Mouse (Mus musculus): ENCODE measurements around the gene Afap1l2. TPM values are rescaled to one million over a fixed set of nuclear protein-coding genes. Genes with fewer than 3 reads are reported as not detected.

The Afap1l2 gene
- polyA plus RNA-seq, 1 experiment = 5.9 TPM

DNA sequence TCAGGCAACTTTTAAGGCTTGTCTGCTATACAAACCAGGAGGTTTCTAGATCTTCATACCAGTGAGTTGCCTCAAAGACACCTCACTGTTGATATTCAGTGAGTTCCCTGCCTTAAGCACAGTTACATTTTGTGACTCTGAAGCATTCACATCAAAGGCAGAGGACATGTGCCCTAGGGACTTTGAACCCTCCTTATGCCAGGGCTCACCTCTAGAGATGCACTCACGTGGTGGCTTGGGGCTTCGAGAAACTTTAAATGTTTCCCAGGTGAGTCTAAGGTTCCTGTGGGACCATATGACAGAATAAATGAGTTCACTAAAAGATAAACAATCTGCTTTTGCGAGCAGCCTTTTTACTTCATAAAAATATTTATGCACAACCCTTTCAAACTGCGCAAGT is 50.0 kb downstream of the Afap1l2 start:
- TF ChIP-seq CTCF (IDR thresholded peaks at IDR 0.05; ENCODE audit: borderline replicate concordance, control insufficient read depth, extremely low read depth, insufficient read depth, low read length, poor library complexity) (no peak), POLR2A (IDR thresholded peaks at IDR 0.05; ENCODE audit: control insufficient read depth, extremely low read depth, insufficient read depth, low read length, poor library complexity) (no peak)
- Histone ChIP-seq H3K27ac (ENCODE audit: control insufficient read depth, insufficient read depth, low read length) (no peak overlapping the region), H3K27me3 (ENCODE audit: control insufficient read depth, insufficient read depth, low read length) (no peaks in the 10 kb centered on the region), H3K4me3 (ENCODE audit: control insufficient read depth, insufficient read depth, low read length) (no peak overlapping the region), H3K36me3 (ENCODE audit: control insufficient read depth, insufficient read depth, low read length) (no peaks in the 10 kb centered on the region), H3K4me1 (replicated peaks; ENCODE audit: control insufficient read depth, insufficient read depth, low read length) (no peaks in the 10 kb centered on the region)
- DNase-seq = no peak
- WGBS = 92% methylated on average over 4 of the region's 4 CpGs

DNA sequence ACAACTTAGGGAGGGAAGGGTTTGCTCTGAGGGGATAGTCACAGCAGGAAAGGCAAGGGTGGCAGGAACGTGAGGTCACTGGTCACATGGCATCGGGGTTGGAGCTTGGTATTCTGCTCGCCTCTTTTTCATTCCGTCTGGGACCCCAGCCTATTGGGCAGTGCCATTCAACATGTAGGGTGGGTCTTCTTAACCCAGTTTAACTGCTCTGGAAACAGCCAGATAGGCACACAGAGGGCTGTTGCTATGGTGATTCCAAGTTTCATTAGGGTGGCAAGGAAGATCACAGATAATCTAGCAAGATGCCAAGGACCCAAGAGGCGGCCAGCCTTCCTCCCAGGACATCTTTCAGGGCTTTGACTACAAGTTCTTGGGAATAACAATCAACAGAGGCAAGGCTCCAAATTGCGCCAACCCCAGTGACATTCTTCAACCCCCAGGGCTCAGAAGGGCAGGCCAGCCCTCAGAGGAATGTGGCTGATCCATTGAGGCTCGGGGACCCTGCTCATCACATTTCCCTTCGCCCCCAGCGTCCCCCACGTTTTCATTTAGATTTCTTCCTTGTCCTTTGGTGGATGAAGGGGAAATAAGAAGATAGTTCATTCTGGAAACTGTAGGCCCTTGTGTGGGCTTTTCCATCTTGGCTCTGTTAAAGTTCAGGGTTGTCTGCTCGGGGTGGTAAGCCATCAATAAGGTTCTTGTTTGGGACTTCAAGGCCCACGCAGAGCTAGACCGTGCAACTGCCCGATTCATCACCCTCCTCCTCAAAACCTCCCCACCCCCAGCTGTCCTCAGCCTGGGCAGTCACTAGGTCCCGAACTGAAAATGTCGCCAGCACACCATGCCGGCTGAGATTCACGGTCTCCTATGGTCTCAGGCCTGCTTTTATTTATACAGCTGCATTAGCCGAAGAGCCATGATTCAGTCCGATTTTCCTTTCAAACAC is 52.2 kb downstream of the Afap1l2 start:
- Histone ChIP-seq H3K4me3 (ENCODE audit: control insufficient read depth, insufficient read depth, low read length) (no peak overlapping the region), H3K4me1 (replicated peaks; ENCODE audit: control insufficient read depth, insufficient read depth, low read length) (no peaks in the 10 kb centered on the region), H3K27me3 (ENCODE audit: control insufficient read depth, insufficient read depth, low read length) (no peaks in the 10 kb centered on the region), H3K27ac (ENCODE audit: control insufficient read depth, insufficient read depth, low read length) (no peak overlapping the region), H3K36me3 (ENCODE audit: control insufficient read depth, insufficient read depth, low read length) (no peaks in the 10 kb centered on the region)
- TF ChIP-seq CTCF (IDR thresholded peaks at IDR 0.05; ENCODE audit: borderline replicate concordance, control insufficient read depth, extremely low read depth, insufficient read depth, low read length, poor library complexity) = no peak
- TF ChIP-seq POLR2A (IDR thresholded peaks at IDR 0.05; ENCODE audit: control insufficient read depth, extremely low read depth, insufficient read depth, low read length, poor library complexity) = no peak
- no peak for DNase-seq
- WGBS = 92% methylated on average over 20 of the region's 20 CpGs

DNA sequence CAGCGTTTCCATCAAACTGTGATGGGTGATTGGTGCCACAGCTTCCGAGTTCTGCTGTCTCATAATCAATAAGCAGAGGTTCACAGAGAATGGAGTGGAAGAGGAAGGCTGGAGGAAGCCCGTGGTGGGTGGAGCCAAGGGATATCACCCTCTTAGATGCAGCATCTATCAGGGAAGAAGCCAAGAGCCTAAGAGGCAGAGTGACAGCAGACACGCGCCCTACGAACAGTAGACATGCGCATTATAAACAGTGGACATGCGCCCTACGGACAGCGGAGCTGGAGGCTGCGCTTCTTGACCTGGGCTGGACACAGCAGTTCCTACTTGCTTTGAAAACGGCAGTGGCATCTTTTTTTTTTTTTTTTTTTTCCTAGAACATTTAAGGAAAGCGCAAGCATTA is 53.2 kb downstream of the Afap1l2 start:
- H3K27me3 ChIP-seq (ENCODE audit: control insufficient read depth, insufficient read depth, low read length) = no peaks in the 10 kb centered on the region
- no peaks in the 10 kb centered on the region for H3K36me3 ChIP-seq (ENCODE audit: control insufficient read depth, insufficient read depth, low read length)
- no peak overlapping the region for H3K4me3 ChIP-seq (ENCODE audit: control insufficient read depth, insufficient read depth, low read length)
- no peak for TF ChIP-seq POLR2A (IDR thresholded peaks at IDR 0.05; ENCODE audit: control insufficient read depth, extremely low read depth, insufficient read depth, low read length, poor library complexity)
- no peak for TF ChIP-seq CTCF (IDR thresholded peaks at IDR 0.05; ENCODE audit: borderline replicate concordance, control insufficient read depth, extremely low read depth, insufficient read depth, low read length, poor library complexity)
- H3K4me1 ChIP-seq (replicated peaks; ENCODE audit: control insufficient read depth, insufficient read depth, low read length) = no peaks in the 10 kb centered on the region
- H3K27ac ChIP-seq (ENCODE audit: control insufficient read depth, insufficient read depth, low read length) = no peak overlapping the region
- no peak for DNase-seq
- WGBS = 93% methylated on average over 13 of the region's 13 CpGs

DNA sequence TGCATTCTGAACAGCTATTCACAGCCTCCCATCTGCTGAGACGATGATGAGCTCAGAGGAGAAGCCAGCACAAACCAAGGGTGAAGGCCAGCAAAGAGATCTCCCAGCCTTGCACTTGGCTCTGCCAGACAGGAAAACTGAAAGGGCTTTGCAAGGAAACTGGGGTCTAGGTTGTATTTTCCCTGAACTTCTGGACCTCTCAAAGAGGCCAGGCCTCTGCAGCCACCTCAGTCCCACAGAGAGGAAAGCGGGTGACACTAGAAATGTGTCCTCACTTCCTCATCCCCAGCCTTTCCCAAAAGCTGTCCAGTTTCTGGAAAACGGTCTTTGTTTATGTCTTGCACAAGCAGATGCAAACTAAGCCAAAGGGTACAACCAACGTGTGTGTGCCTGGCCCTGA is 54.2 kb downstream of the Afap1l2 start:
- TF ChIP-seq POLR2A (IDR thresholded peaks at IDR 0.05; ENCODE audit: control insufficient read depth, extremely low read depth, insufficient read depth, low read length, poor library complexity) = no peak
- no peak for TF ChIP-seq CTCF (IDR thresholded peaks at IDR 0.05; ENCODE audit: borderline replicate concordance, control insufficient read depth, extremely low read depth, insufficient read depth, low read length, poor library complexity)
- no peaks in the 10 kb centered on the region for H3K27me3 ChIP-seq (ENCODE audit: control insufficient read depth, insufficient read depth, low read length)

DNA sequence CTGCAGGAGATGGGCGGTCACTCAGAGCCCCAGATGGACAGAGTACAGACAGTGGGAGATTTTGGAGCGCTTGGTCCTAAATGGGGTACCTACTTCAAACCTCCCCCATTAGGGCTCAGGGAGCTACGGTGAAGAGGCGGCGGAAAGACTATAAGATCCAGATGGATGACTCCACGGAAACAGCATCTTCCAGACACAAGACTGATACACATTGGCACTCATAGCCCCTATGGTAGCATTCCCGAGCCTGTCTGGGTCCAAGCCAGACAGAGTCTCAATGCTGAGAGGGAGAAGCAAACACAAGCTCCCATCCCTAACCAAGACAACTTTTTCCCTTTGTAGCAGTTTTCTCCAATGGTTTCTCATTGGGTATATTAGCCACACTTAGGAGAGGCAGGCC is 57.2 kb downstream of the Afap1l2 start:
- Histone ChIP-seq H3K36me3 (ENCODE audit: control insufficient read depth, insufficient read depth, low read length) (no peaks in the 10 kb centered on the region), H3K27ac (ENCODE audit: control insufficient read depth, insufficient read depth, low read length) (no peak overlapping the region), H3K4me1 (replicated peaks; ENCODE audit: control insufficient read depth, insufficient read depth, low read length) (no peaks in the 10 kb centered on the region), H3K4me3 (ENCODE audit: control insufficient read depth, insufficient read depth, low read length) (no peak overlapping the region), H3K27me3 (ENCODE audit: control insufficient read depth, insufficient read depth, low read length) (no peaks in the 10 kb centered on the region)
- no peak for TF ChIP-seq POLR2A (IDR thresholded peaks at IDR 0.05; ENCODE audit: control insufficient read depth, extremely low read depth, insufficient read depth, low read length, poor library complexity)
- TF ChIP-seq CTCF (IDR thresholded peaks at IDR 0.05; ENCODE audit: borderline replicate concordance, control insufficient read depth, extremely low read depth, insufficient read depth, low read length, poor library complexity) = no peak
- DNase-seq = no peak
- WGBS = 95% methylated on average over 7 of the region's 7 CpGs

More for the DNA sequence above, 54.2 kb downstream of the Afap1l2 start:
- no peaks in the 10 kb centered on the region for H3K4me1 ChIP-seq (replicated peaks; ENCODE audit: control insufficient read depth, insufficient read depth, low read length)
- H3K36me3 ChIP-seq (ENCODE audit: control insufficient read depth, insufficient read depth, low read length) = no peaks in the 10 kb centered on the region
- DNase-seq = no peak
- H3K27ac ChIP-seq (ENCODE audit: control insufficient read depth, insufficient read depth, low read length) = no peak overlapping the region
- 81% methylated on average over 4 of the region's 4 CpGs for WGBS
- H3K4me3 ChIP-seq (ENCODE audit: control insufficient read depth, insufficient read depth, low read length) = no peak overlapping the region

DNA sequence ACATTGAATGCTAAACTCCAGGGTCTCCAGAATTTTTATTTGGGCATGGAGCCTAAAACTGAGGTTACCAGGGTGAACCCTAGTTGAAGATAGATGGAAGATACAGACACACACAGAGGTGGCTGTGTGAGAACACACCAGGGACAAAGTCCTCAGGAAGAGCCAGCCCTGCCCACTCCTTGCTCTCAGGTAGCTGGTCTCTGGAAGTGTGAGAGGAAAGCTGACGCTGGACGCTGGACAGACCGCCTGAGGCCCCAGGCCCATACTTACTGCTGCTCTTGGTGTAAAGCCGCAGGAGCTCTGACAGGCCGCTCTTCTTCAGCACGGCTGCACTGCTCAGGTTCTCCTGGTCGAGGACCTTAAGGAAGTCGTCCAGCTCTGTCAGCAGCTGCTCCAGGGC is 58.2 kb downstream of the Afap1l2 start:
- no peak overlapping the region for H3K4me3 ChIP-seq (ENCODE audit: control insufficient read depth, insufficient read depth, low read length)
- no peaks in the 10 kb centered on the region for H3K27me3 ChIP-seq (ENCODE audit: control insufficient read depth, insufficient read depth, low read length)
- H3K27ac ChIP-seq (ENCODE audit: control insufficient read depth, insufficient read depth, low read length) = no peak overlapping the region
- no peak for TF ChIP-seq POLR2A (IDR thresholded peaks at IDR 0.05; ENCODE audit: control insufficient read depth, extremely low read depth, insufficient read depth, low read length, poor library complexity)
- TF ChIP-seq CTCF (IDR thresholded peaks at IDR 0.05; ENCODE audit: borderline replicate concordance, control insufficient read depth, extremely low read depth, insufficient read depth, low read length, poor library complexity) = no peak
- H3K4me1 ChIP-seq (replicated peaks; ENCODE audit: control insufficient read depth, insufficient read depth, low read length) = no peaks in the 10 kb centered on the region
- no peak for DNase-seq
- H3K36me3 ChIP-seq (ENCODE audit: control insufficient read depth, insufficient read depth, low read length) = no peaks in the 10 kb centered on the region
- 82% methylated on average over 8 of the region's 8 CpGs for WGBS

All from thymus, adult 2 months (tissue).